Mouse (Mus musculus) kidney, postnatal 0 days (tissue): ENCODE data around the gene Ints12. TPM values are rescaled to one million over a fixed set of nuclear protein-coding genes. Genes with fewer than 3 reads are reported as not detected.

ENCODE experiments used
- ATAC-seq: fragments of 200-750 bp; cut with Nextera tagmentation; replicated peaks from 2 replicates; pipeline ENCODE4 v1.8.0; 2017; ENCODE audit warnings: low read depth, moderate number of reproducible peaks, moderate TSS enrichment, moderate library complexity; ENCODE audit not compliant: low FRiP score
- DNase-seq: peaks from one replicate; pipeline ENCODE4 v3.0.0-alpha.2; 2016; ENCODE audit warnings: low spot score
- H3K27ac ChIP-seq: fragments of 300-500 bp; sonication (generic); 2 replicates; pipeline ENCODE4 v1.5.1; 2014; ENCODE audit warnings: mild to moderate bottlenecking
- H3K27me3 ChIP-seq: fragments of 300-500 bp; sonication (generic); 2 replicates; pipeline ENCODE4 v1.6.1; 2014; ENCODE audit warnings: low read length, mixed read lengths; ENCODE audit not compliant: insufficient read depth
- H3K36me3 ChIP-seq: fragments of 300-500 bp; sonication (generic); 2 replicates; pipeline ENCODE4 v1.6.1; 2014; ENCODE audit warnings: low read length, mixed read lengths; ENCODE audit not compliant: insufficient read depth
- H3K4me1 ChIP-seq: fragments of 300-500 bp; sonication (generic); replicated peaks from 2 replicates; pipeline ENCODE4 v1.6.1; 2014; ENCODE audit warnings: antibody characterized with exemption, low read length, mixed read lengths; ENCODE audit not compliant: insufficient read depth
- H3K4me2 ChIP-seq: fragments of 300-500 bp; sonication (generic); 2 replicates; pipeline ENCODE4 v1.6.1; 2014; ENCODE audit warnings: mild to moderate bottlenecking, low read length, moderate library complexity, mixed read lengths
- H3K4me3 ChIP-seq: fragments of 300-500 bp; sonication (generic); replicated peaks from 2 replicates; pipeline ENCODE4 v1.5.1; 2014; ENCODE audit warnings: low read depth, low read length
- H3K9ac ChIP-seq: fragments of 300-500 bp; sonication (generic); 2 replicates; pipeline ENCODE4 v1.6.1; 2014; ENCODE audit warnings: low read depth, low read length
- H3K9me3 ChIP-seq: fragments of 300-500 bp; sonication (generic); replicated peaks from 2 replicates; pipeline ENCODE4 v1.6.1; 2016; ENCODE audit warnings: low read length, inconsistent platforms, mixed read lengths
- CTCF ChIP-seq: IDR thresholded peaks from 2 replicates; pipeline ENCODE4 v1.5.1; 2016; ENCODE audit warnings: antibody characterized with exemption, low read depth, mild to moderate bottlenecking, moderate library complexity
- WGBS: fragments of 180-500 bp; shearing (Covaris S2); extraction: QIAGEN DNeasy Blood & Tissue Kit; methylation state at CpG from one replicate; pipeline ENCODE4 v1.1.7; 2014; 5-methylcytosine and 5-hydroxymethylcytosine counted together
- polyA plus RNA-seq: library from polyadenylated mRNA; unstranded; fragments of >200 nt; fragmentation: Nextera tagmentation; extraction: Ambion mirVana; gene quantifications from 2 replicates; pipeline ENCODE4 v1.2.1, GENCODE M21; 2015

Gene Ints12
- polyA plus RNA-seq, 1 experiment from 2014 or later: 21.4 TPM

DNA sequence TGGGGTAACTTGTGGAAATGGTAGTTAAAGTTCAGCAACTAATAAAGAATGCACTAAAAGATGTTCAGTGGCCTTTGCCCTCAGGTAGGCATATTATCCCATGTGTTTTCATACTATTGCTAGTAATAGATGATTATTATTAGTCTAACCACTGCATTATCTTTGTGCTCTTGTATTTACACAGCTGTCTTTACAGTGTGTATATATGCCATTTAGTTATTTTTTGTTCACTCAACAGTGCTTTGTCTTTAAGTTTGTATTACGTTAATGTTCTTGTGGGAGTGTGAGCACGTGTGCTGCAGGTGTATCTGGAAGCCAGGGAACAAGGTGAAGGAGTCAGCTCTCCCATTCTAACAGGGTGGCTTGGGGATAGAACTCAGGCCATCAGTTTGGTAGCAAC is 7.3 kb downstream of the Ints12 start:
- ATAC-seq (no peak), DNase-seq (no peak)
- Histone ChIP-seq H3K4me1 (no peaks in the 10 kb centered on the region; the same call in 1 of the 2 replicates), H3K4me2 (no peak overlapping the region), H3K27me3 (no peaks in the 10 kb centered on the region), H3K9me3 (no peaks in the 10 kb centered on the region), H3K36me3 (peaks cover 26% of the 10 kb centered on the region), H3K27ac (no peak overlapping the region), H3K4me3 (no peak overlapping the region), H3K9ac (no peak overlapping the region)
- TF ChIP-seq CTCF: no peak
- WGBS: 80% methylated on average over 2 of the region's 2 CpGs

DNA sequence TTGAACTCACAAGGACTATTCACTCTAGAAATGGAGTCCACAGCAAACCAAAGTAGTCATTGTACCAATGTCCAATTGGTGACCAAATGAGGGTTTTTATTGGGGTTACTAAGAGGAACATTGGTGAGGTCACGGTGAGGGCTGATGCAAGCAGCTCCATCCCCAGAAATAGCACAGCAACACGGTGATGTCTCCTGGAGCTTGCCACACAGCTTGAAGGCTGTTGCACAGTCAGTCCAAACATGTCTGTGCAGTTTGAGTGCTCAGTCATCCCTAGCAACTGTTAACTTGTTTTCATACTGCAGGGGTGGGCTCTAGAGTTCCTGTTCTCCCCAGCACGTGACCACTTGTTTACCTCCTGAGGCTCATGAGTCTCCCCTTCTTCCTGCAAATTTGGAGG is 12.1 kb downstream of the Ints12 start:
- no peak overlapping the region for H3K27ac ChIP-seq
- peaks cover 34% of the 10 kb centered on the region for H3K36me3 ChIP-seq
- H3K4me3 ChIP-seq: no peak overlapping the region
- H3K9me3 ChIP-seq: no peaks in the 10 kb centered on the region
- WGBS: 83% methylated on average over 3 of the region's 3 CpGs
- ATAC-seq: no peak
- no peak for DNase-seq
- no peak overlapping the region for H3K4me2 ChIP-seq
- H3K9ac ChIP-seq: no peak overlapping the region
- TF ChIP-seq CTCF: no peak
- no peaks in the 10 kb centered on the region for H3K4me1 ChIP-seq
- H3K27me3 ChIP-seq: no peaks in the 10 kb centered on the region

DNA sequence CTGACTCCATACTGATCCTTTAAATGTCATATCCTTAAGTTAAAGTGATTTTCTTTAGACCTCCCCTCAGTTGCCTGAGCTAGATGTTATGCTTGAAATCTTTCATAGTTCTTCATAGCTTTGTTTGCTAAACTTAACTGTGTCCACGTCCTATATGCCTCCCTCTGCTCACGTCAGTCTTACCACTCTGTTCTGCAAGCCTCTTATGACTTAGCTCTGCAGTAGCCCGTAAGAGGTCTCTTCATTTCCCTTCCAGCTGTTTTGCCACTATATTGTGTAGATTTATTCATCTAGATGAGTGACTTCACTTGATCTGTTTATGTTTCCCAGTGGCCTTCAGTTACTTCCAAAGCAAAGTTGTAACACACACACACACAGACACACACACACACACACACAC is 12.8 kb downstream of the Ints12 start:
- ATAC-seq (no peak), DNase-seq (no peak)
- no peak overlapping the region for H3K27ac ChIP-seq
- H3K27me3 ChIP-seq: no peaks in the 10 kb centered on the region
- H3K36me3 ChIP-seq: peaks cover 39% of the 10 kb centered on the region
- no peak overlapping the region for H3K9ac ChIP-seq
- H3K9me3 ChIP-seq: no peaks in the 10 kb centered on the region
- H3K4me3 ChIP-seq: no peak overlapping the region
- TF ChIP-seq CTCF: no peak
- 91% methylated on average over 3 of the region's 3 CpGs for WGBS
- H3K4me1 ChIP-seq: no peaks in the 10 kb centered on the region
- H3K4me2 ChIP-seq: no peak overlapping the region

DNA sequence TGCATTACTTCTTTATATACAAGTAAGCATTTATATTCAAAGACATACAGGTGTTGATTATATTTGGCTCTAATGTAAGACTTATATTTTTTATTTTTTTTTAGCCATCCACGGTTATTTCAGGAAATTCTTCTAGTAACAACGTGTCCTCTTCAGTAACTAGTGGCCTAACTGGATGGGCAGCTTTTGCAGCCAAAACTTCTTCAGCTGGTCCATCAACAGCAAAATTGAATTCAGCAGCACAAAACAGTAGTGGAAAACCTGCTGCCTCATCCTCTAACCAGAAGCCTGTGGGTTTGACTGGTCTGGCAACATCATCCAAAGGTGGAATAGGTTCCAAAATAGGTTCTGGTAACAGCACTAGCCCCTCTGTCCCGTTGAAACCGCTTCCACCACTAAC is 17.1 kb downstream of the Ints12 start:
- Histone ChIP-seq H3K27ac (no peak overlapping the region), H3K9me3 (no peaks in the 10 kb centered on the region), H3K4me1 (no peaks in the 10 kb centered on the region), H3K9ac (no peak overlapping the region), H3K36me3 (peaks cover 24% of the 10 kb centered on the region; the same call in 1 of the 2 replicates), H3K4me3 (no peak overlapping the region), H3K27me3 (no peaks in the 10 kb centered on the region), H3K4me2 (no peak overlapping the region)
- no peak for TF ChIP-seq CTCF
- DNase-seq: no peak
- 89% methylated on average over 4 of the region's 4 CpGs for WGBS
- ATAC-seq: no peak

DNA sequence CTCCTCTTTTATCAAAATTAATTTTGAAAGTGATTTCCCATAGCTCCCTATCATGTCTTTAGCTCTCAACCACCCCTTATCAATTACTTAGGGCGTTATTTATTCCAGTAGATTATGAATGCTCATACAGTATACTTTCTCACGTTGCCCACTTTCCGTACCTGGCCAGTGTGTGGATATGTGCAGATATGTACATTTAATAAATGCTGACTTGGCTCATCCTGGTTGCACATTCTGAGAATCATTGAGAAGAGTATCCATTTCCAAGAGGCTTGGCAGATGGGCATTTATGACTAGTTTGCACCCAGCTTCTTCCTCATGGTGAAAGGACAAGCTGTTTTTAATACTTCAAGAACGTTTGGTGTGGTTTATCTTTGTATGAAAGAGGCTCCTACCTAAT is 18.2 kb downstream of the Ints12 start:
- no peaks in the 10 kb centered on the region for H3K27me3 ChIP-seq
- DNase-seq (no peak), ATAC-seq (no peak)
- H3K9ac ChIP-seq: no peak overlapping the region
- H3K27ac ChIP-seq: no peak overlapping the region
- peaks cover 21% of the 10 kb centered on the region; the same call in 1 of the 2 replicates for H3K36me3 ChIP-seq
- no peak overlapping the region for H3K4me2 ChIP-seq
- WGBS: 91% methylated on average over 4 of the region's 4 CpGs
- no peaks in the 10 kb centered on the region for H3K9me3 ChIP-seq
- no peak overlapping the region for H3K4me3 ChIP-seq
- H3K4me1 ChIP-seq: no peaks in the 10 kb centered on the region
- TF ChIP-seq CTCF: no peak

DNA sequence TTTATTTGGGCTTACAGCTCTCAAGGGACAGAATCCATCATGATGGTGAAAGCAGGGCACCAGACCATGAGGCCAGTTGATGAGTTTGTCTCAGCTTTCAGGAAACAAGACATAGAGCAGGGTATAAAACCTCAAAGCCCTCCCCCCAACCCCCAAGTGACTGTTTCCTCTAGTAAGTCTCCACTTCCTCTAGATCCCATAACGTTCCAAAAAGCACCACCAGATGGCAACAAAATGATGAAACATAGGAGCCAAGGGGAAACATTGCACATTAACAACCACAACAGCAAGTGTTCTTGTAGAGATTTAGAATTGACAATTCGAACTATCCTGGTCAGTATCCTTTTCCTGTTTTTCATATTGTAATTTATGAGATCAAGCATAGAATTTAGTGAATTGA is 20.1 kb downstream of the Ints12 start:
- no peak overlapping the region for H3K27ac ChIP-seq
- DNase-seq (peak; percentile 65), ATAC-seq (no peak; the same call in 1 of the 2 replicates)
- peak; percentile 66 for TF ChIP-seq CTCF
- no peak overlapping the region for H3K9ac ChIP-seq
- no peaks in the 10 kb centered on the region for H3K27me3 ChIP-seq
- peaks cover 13% of the 10 kb centered on the region; the same call in 1 of the 2 replicates for H3K36me3 ChIP-seq
- H3K4me2 ChIP-seq: no peak overlapping the region
- no peak overlapping the region for H3K4me3 ChIP-seq
- no peaks in the 10 kb centered on the region for H3K4me1 ChIP-seq
- H3K9me3 ChIP-seq: no peaks in the 10 kb centered on the region
- 35% methylated on average over 2 of the region's 2 CpGs for WGBS

DNA sequence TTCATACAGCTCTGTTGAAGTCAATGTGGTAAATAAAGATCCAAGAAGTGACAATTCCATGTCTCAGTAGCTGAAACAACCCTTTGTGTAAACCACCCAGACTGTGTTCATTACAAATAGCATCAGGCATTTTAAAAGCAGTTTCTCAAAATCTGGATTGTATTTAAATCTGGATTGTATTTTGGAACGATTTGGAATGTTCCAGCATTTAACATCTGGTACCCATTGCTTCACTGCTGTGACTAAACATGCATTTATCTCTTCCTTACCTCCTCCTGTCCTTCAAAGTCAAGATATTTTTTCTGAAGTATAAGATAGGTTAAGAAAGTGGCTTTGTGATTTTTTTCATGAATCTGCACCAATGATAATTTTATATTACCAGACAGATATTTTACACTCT is 21.6 kb downstream of the Ints12 start:
- no peaks in the 10 kb centered on the region for H3K4me1 ChIP-seq
- no peaks in the 10 kb centered on the region for H3K27me3 ChIP-seq
- 69% methylated on average over 1 of the region's 1 CpGs for WGBS
- ATAC-seq: no peak
- no peaks in the 10 kb centered on the region for H3K9me3 ChIP-seq
- peaks cover 6% of the 10 kb centered on the region; the same call in 1 of the 2 replicates for H3K36me3 ChIP-seq
- no peak for DNase-seq
- TF ChIP-seq CTCF: no peak
- no peak overlapping the region for H3K4me3 ChIP-seq
- H3K27ac ChIP-seq: no peak overlapping the region
- no peak overlapping the region for H3K4me2 ChIP-seq
- H3K9ac ChIP-seq: no peak overlapping the region
